Mouse (Mus musculus) liver, embryonic 15.5 days (tissue): ENCODE data around the gene Myod1. TPM values are rescaled to one million over a fixed set of nuclear protein-coding genes. Genes with fewer than 3 reads are reported as not detected.
A peak's percentile ranks its signal among the peaks of the same experiment; 100 is the strongest.

Experiments used
- ATAC-seq: fragments of 200-750 bp; cut with Nextera tagmentation; 2 replicates; pipeline ENCODE4 v1.8.0; 2017; ENCODE audit warnings: moderate number of reproducible peaks, mild to moderate bottlenecking, moderate library complexity; ENCODE audit not compliant: insufficient read depth
- H3K27ac ChIP-seq: fragments of 300-500 bp; sonication (generic); replicated peaks from 2 replicates; pipeline ENCODE4 v1.5.1; 2015; ENCODE audit warnings: mild to moderate bottlenecking, inconsistent platforms
- H3K27me3 ChIP-seq: fragments of 300-500 bp; sonication (generic); 2 replicates; pipeline ENCODE4 v1.6.1; 2015; ENCODE audit warnings: mild to moderate bottlenecking, inconsistent platforms
- H3K36me3 ChIP-seq: fragments of 300-500 bp; sonication (generic); replicated peaks from 2 replicates; pipeline ENCODE4 v1.6.1; 2015; ENCODE audit warnings: moderate library complexity, mild to moderate bottlenecking, inconsistent platforms
- H3K4me1 ChIP-seq: fragments of 300-500 bp; sonication (generic); replicated peaks from 2 replicates; pipeline ENCODE4 v1.6.1; 2015; ENCODE audit warnings: inconsistent platforms
- H3K4me2 ChIP-seq: fragments of 300-500 bp; sonication (generic); 2 replicates; pipeline ENCODE4 v1.6.1; 2015; ENCODE audit warnings: moderate library complexity, mild to moderate bottlenecking, inconsistent platforms
- H3K4me3 ChIP-seq: fragments of 300-500 bp; sonication (generic); replicated peaks from 2 replicates; pipeline ENCODE4 v1.5.1; 2015; ENCODE audit warnings: mild to moderate bottlenecking, inconsistent platforms
- H3K9ac ChIP-seq: fragments of 300-500 bp; sonication (generic); 2 replicates; pipeline ENCODE4 v1.6.1; 2015; ENCODE audit warnings: moderate library complexity, mild to moderate bottlenecking, inconsistent platforms
- H3K9me3 ChIP-seq: fragments of 300-500 bp; sonication (generic); replicated peaks from 2 replicates; pipeline ENCODE4 v1.6.1; 2016; ENCODE audit warnings: inconsistent platforms
- WGBS: fragments of 180-500 bp; shearing (Covaris S2); methylation state at CpG from one replicate; pipeline ENCODE4 v1.1.7; 2015; ENCODE audit warnings: mixed read lengths; ENCODE audit not compliant: insufficient replicate concordance; 5-methylcytosine and 5-hydroxymethylcytosine counted together
- polyA plus RNA-seq: library from polyadenylated mRNA; unstranded; fragments of >200 nt; fragmentation: Nextera tagmentation; extraction: Ambion mirVana; gene quantifications from 2 replicates; pipeline ENCODE4 v1.2.1, GENCODE M21; 2015

Myod1 gene
- polyA plus RNA-seq, 1 experiment from 2014 or later = 1.2 TPM

DNA sequence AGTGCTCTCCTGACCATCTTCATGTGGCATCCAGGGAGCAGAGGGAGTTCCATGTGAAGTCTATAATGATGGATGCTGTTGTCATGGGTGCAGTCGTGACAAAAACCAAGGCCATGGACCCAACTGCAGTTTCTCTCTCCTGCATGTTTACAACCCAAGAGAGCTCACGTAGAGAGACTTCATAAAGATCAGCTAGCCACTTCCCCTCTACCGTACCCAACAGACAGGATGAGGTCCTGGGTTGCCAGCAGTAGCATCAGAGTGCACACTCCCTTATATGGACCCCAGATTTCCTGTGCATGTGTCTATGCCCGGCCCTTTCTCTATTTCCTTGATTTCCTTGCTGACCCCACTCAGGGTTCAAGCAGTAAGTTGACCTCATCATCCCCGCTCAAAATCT, 15.4 kb downstream of the Myod1 start:
- ATAC-seq = no peak
- H3K4me3 ChIP-seq = no peak overlapping the region
- peaks cover 39% of the 10 kb centered on the region for H3K27me3 ChIP-seq
- H3K27ac ChIP-seq = no peak overlapping the region
- no peaks in the 10 kb centered on the region for H3K36me3 ChIP-seq
- no peak overlapping the region for H3K4me2 ChIP-seq
- no peak overlapping the region for H3K9ac ChIP-seq
- peaks cover 6% of the 10 kb centered on the region for H3K4me1 ChIP-seq
- WGBS = 18% methylated on average over 5 of the region's 5 CpGs
- H3K9me3 ChIP-seq = no peaks in the 10 kb centered on the region

DNA sequence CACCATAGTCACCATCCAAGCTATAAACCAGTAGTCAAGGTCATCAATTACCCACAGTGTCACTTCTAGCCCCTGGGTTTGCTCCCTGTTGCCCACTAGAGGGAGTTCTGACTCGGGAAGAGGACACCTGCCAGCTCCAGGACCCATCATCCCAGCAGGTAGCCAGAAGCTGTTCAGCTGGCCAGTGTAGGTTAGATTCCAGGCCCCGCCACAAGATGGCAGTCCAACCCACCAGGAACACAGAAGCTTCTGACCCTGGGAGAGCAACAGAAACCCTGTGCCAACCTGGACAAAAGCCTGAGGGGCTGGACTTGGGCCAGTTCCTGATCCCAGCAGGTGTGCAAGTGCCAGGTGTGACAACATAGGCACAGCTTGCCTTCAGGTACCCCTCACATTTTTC, 16.8 kb downstream of the Myod1 start:
- Histone ChIP-seq H3K27me3 (peaks cover 53% of the 10 kb centered on the region), H3K4me3 (no peak overlapping the region), H3K36me3 (no peaks in the 10 kb centered on the region), H3K4me1 (peaks cover 6% of the 10 kb centered on the region), H3K9ac (no peak overlapping the region), H3K9me3 (no peaks in the 10 kb centered on the region), H3K27ac (no peak overlapping the region), H3K4me2 (no peak overlapping the region)
- no peak for ATAC-seq
- 0% methylated on average over 2 of the region's 2 CpGs for WGBS

DNA sequence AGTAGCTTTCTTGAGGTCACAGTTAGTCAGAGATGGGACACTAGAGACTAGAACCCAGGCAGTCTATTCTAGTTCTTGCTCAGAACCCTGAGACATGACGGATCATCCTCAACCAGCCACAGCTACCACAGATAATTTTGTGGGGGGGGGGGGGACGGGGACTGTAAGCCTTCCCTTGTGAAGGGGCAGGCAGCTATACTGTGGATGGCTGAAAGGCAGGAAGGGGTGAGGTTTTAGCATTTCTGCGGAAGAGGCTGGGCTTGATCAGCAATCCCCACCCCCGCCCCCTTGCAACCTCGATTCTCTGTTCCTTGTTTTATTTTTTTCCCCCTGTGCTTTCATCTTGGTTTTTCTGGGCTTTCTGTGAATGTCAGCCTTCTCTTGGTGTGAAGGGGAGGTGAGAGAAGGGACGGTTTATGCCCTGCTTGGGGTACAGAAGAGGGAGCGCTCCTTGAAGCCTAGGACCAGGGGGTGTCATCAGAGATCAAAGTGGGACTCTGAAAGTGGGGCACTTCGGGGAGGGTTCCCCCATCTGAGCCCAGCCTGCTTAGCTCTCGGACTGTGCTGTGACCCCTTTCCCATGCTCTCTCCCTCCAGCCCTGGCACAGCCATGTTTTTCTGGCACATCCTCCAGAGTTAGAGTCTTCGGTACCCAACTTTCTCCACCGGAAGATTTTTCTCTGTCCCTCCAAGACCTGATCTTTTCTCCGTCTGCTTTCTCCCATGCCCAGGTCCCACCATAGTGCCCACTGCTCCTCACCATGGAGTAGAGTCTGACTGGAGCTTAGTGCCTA, 17.6 kb downstream of the Myod1 start:
- H3K9me3 ChIP-seq = no peaks in the 10 kb centered on the region
- H3K4me3 ChIP-seq = no peak overlapping the region
- H3K27ac ChIP-seq = no peak overlapping the region
- peaks cover 61% of the 10 kb centered on the region for H3K27me3 ChIP-seq
- no peak overlapping the region for H3K4me2 ChIP-seq
- WGBS = 15% methylated on average over 12 of the region's 12 CpGs
- H3K36me3 ChIP-seq = no peaks in the 10 kb centered on the region
- H3K9ac ChIP-seq = no peak overlapping the region
- peaks cover 6% of the 10 kb centered on the region for H3K4me1 ChIP-seq
- no peak for ATAC-seq

DNA sequence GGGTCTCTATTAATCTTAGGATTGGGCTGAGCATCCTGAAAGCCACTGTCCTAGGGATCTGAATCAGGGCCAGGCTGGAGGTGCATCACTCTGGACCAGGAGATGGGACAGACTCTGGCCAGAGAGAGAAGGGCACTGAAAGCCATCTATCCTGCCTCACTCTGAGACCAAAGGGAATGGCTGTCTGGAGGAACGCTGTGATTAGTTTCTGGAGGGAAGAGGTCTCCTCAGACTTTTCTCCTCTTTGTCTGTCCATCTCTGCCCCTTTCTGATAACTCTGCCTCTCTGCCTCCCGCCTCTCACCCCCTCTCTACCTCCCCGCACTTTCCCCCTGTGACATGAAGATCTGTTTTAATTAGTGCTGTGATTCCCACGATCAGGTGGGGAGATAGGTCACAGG, 18.7 kb downstream of the Myod1 start:
- H3K9ac ChIP-seq = no peak overlapping the region
- H3K27me3 ChIP-seq = peaks cover 71% of the 10 kb centered on the region
- WGBS = 44% methylated on average over 4 of the region's 4 CpGs
- H3K27ac ChIP-seq = no peak overlapping the region
- ATAC-seq = no peak
- H3K4me1 ChIP-seq = peaks cover 6% of the 10 kb centered on the region
- no peak overlapping the region for H3K4me3 ChIP-seq
- no peaks in the 10 kb centered on the region for H3K36me3 ChIP-seq
- H3K4me2 ChIP-seq = no peak overlapping the region
- no peaks in the 10 kb centered on the region for H3K9me3 ChIP-seq

DNA sequence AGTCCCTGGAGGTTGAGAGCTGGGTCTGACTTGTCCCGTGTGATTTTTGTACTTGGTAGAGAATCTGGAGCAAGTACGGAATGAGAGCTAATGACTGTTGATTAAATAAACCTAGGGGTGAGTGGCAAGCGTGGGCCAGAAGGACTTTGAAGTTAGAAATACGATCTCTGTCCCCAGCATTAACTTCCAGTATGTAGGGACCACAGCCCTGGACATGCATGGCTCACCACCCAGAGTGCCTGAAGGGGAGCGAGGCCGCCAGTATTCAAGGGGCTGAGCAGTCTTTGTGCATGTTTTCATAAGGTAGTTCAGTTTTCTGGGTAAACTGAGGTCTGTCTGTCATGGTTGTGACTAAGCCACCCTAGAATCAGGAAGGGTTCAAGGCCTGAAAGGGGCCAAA, 19.3 kb downstream of the Myod1 start:
- Histone ChIP-seq H3K36me3 (no peaks in the 10 kb centered on the region), H3K4me1 (peaks cover 6% of the 10 kb centered on the region), H3K4me3 (no peak overlapping the region), H3K27ac (no peak overlapping the region), H3K9ac (no peak overlapping the region), H3K4me2 (no peak overlapping the region), H3K9me3 (no peaks in the 10 kb centered on the region), H3K27me3 (peaks cover 76% of the 10 kb centered on the region)
- ATAC-seq = no peak
- 28% methylated on average over 6 of the region's 6 CpGs for WGBS

DNA sequence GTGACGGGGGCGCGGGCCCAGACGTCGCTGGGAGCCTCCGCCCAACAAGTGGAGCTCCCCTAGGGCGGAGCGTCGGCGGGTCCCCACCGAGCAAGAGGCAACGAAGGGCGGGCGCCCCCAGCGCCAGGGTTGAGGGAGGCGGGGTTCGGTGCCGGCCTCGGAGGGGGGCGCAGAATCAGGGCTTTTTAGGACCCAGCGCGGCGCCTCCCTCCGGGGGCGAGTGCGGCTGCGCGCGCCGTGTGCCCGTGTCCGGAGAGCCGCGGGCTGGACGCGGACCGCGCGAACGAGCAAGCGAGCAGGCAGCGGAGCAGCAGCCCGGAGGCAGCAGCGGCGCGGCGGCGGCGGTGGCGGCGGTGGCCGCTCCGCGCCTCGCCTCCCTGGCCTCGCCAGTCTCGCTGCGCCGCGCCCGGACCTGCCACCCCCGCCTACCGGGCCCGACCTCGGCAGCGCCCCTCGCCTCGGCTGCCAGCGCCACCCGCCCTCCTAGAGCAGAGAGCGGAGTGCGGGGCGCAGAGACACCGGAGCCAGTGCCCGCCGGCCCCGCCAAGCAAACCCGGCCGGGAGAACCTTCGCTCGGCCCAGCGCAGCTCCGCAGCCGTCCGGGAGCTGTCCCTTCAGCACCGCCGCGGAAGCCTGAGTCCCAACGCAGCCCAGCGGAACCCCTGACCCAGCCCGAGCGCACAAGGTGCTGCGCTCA, 20.1 kb downstream of the Myod1 start, which contains the start of gene Kcnc1:
Kcnc1 (plus strand) TSS at position 267 of the 697 bp plus-strand sequence.
- ATAC-seq = peak; percentile 47
- H3K4me3 ChIP-seq = peak within 1 kb of the TSS; percentile 29
- H3K27ac ChIP-seq = no peak within 1 kb of the TSS
- no peak within 1 kb of the TSS for H3K9ac ChIP-seq
- 1% methylated on average over 68 of the region's 93 CpGs for WGBS
- peaks cover 6% of the 10 kb centered on the region for H3K4me1 ChIP-seq
- H3K9me3 ChIP-seq = no peaks in the 10 kb centered on the region
- peak within 1 kb of the TSS; percentile 58 for H3K4me2 ChIP-seq
- H3K27me3 ChIP-seq = peaks cover 76% of the 10 kb centered on the region
- no peaks in the 10 kb centered on the region for H3K36me3 ChIP-seq

DNA sequence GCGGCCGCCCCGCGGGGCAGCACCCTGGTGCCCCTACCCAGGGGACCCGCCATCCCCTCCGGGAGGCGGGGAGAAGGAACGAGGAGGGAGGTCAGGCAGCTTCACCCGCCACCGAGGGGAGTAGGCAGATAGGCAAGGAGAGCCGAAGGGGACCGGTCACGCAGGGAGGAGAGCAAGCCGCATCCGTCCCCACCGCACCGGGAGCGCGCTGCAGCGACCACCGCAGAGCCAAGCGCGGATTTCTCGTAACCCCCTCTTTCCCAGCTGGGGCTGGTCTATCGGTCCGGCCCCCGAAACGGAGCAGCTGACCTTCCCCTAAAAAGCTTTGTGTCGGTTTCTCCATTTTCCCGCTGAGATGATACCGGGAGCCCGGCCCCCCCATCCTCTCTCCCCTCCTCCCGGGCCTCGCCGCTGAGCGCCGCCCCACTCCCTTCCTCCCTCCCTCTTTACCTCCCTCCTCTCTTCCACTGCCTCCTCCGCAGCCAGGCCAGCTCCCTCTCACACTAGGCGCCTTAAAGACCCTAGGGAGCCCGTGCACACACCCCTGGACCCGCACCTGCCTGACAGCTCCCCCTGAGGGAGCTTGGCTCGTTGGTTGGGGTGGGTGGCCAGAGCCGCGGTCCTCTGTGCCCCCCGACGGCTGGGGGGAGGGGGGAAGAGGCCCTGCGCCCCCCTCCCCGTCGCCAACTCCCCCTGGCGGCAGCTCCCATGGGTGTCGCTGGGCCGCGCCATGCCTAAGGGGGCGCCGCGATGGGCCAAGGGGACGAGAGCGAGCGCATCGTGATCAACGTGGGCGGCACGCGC, 20.9 kb downstream of the Myod1 start:
- Histone ChIP-seq H3K4me1 (peaks cover 6% of the 10 kb centered on the region), H3K27ac (no peak overlapping the region), H3K36me3 (no peaks in the 10 kb centered on the region), H3K4me2 (no peak overlapping the region; the same call in 1 of the 2 replicates), H3K27me3 (peaks cover 76% of the 10 kb centered on the region), H3K9me3 (no peaks in the 10 kb centered on the region), H3K4me3 (no peak overlapping the region), H3K9ac (no peak overlapping the region)
- no peak for ATAC-seq
- 2% methylated on average over 64 of the region's 64 CpGs for WGBS

DNA sequence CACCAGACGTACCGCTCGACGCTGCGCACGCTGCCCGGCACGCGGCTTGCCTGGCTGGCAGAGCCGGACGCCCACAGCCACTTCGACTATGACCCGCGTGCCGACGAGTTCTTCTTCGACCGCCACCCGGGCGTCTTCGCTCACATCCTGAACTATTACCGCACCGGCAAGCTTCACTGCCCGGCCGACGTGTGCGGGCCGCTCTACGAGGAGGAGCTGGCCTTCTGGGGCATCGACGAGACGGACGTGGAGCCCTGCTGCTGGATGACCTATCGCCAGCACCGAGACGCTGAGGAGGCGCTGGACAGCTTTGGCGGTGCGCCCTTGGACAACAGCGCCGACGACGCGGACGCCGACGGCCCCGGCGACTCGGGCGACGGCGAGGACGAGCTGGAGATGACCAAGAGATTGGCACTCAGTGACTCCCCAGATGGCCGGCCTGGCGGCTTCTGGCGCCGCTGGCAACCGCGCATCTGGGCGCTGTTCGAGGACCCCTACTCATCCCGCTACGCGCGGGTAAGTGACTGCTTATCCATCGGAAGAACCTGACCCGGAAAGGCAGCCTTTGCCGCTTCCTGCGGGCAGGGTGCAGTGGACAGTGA, 21.6 kb downstream of the Myod1 start:
- H3K9me3 ChIP-seq = no peaks in the 10 kb centered on the region
- no peak overlapping the region for H3K9ac ChIP-seq
- no peak overlapping the region for H3K27ac ChIP-seq
- WGBS = 9% methylated on average over 70 of the region's 70 CpGs
- peaks cover 6% of the 10 kb centered on the region for H3K4me1 ChIP-seq
- no peak overlapping the region for H3K4me3 ChIP-seq
- peaks cover 75% of the 10 kb centered on the region for H3K27me3 ChIP-seq
- ATAC-seq = no peak
- H3K36me3 ChIP-seq = no peaks in the 10 kb centered on the region
- H3K4me2 ChIP-seq = no peak overlapping the region

DNA sequence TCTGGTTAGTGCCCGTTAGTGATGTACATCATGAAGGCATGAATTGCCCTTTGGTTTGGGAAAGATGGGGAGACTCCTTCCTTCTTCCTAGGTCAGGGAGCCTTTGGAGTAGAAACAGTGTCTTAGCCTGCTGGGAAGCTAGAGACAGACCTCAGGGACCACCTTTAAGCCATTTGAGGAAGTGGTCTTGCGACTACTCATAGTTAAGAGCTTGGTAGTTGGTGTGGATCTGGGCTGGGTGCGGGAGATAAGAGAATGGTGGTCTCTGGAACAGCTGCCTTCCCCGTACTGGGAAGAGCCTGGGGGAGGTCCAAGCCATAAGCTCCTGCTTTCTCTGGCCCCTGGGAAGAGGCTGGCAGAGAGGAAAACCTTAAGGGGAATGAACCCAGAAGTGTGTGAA, 22.3 kb downstream of the Myod1 start:
- Histone ChIP-seq H3K27ac (no peak overlapping the region), H3K4me2 (no peak overlapping the region), H3K4me3 (no peak overlapping the region), H3K4me1 (peaks cover 6% of the 10 kb centered on the region), H3K27me3 (peaks cover 68% of the 10 kb centered on the region), H3K36me3 (no peaks in the 10 kb centered on the region), H3K9me3 (no peaks in the 10 kb centered on the region), H3K9ac (no peak overlapping the region)
- no peak for ATAC-seq
- WGBS = 25% methylated on average over 4 of the region's 4 CpGs

DNA sequence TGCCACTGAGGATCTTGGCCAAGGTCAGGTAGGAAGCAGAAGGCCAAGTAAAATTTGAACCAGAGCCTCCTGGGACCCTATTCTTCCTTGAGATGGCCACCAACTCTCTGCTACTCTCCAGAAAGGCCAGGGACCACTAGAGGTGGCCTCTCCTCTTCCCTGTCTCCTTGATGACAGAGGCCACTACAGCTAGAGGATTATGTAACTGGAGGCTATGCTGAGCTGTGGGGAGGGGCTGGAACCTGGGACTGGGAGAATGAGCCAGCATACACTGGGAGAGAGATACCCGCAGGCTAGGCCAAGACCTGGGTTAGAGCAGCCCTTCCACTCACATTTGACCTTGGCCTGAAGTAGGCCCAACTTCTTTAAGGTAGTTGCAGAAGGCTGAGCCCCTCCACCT, 23.4 kb downstream of the Myod1 start:
- H3K9ac ChIP-seq = no peak overlapping the region
- WGBS = 68% methylated on average over 1 of the region's 1 CpGs
- H3K4me1 ChIP-seq = peaks cover 6% of the 10 kb centered on the region
- no peaks in the 10 kb centered on the region for H3K9me3 ChIP-seq
- no peak overlapping the region for H3K4me2 ChIP-seq
- H3K4me3 ChIP-seq = no peak overlapping the region
- no peak overlapping the region for H3K27ac ChIP-seq
- no peak for ATAC-seq
- no peaks in the 10 kb centered on the region for H3K36me3 ChIP-seq
- peaks cover 57% of the 10 kb centered on the region for H3K27me3 ChIP-seq

DNA sequence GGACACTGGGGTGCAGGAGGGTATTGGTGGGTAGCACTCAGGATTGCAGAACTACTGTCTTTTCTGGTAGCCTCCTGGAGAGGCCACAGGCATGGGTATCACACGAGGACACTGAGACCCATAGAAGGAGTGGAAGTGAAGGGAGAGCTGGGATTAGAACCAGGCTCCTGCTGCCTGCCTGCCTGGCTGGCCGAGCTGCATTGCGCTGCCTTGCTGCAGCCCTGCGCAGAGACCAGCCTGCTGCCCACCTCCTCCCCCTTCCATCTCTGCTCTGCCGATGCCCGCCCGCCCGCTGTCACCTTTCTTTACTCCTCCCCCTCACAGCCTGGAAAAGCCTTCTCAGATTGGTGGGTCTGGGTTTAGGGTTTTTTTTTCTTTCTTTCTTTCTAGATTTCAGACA, 24.1 kb downstream of the Myod1 start:
- Histone ChIP-seq H3K9ac (no peak overlapping the region), H3K4me2 (no peak overlapping the region), H3K4me3 (no peak overlapping the region), H3K4me1 (peaks cover 6% of the 10 kb centered on the region), H3K9me3 (no peaks in the 10 kb centered on the region), H3K27ac (no peak overlapping the region), H3K36me3 (no peaks in the 10 kb centered on the region), H3K27me3 (peaks cover 50% of the 10 kb centered on the region)
- ATAC-seq = no peak
- WGBS = 48% methylated on average over 8 of the region's 8 CpGs
